8 mouse cellular contexts compared by ENCODE assay signal in the genomic region with DNA sequence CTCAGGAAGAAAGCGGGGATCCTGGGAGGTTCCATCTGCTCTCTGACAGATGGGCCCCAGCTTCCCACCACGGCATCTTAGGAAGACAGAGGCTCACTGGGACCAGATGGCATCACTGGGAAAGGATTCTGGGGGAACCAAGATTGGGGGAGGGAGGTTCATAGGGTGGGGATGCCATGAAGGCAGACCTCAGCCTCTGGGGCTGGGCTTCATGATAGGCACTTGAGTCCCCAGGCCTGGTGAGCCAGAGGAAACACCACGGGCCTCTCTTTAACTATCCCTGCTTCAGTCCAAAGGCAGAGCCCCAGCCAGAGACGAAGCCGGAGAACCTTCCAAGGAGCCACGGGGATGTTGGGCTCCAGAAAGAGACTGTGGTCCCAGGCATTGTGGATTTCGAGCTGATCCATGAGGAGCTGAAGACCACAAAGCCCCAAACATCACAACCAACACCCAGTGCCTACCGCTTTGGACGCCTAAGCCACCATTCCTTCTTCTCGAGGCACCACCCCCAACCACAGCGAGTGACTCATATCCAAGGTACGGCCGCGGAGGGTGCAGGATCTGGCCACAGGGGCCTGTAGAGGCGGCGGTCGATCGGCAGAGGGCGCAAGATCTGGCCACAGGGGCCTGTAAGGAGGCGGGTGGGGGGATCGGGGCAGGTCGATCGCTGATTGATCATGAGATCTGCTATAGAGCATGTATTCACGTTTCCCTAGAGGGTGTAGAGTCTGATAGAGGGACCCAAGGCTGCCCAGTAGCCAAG. TPM values are rescaled to one million over a fixed set of nuclear protein-coding genes. Genes with fewer than 3 reads are reported as not detected.
DNase-seq lines count a peak whose midpoint lies in the region; ATAC-seq lines count a peak whose summit lies in the region.

No protein-coding gene starts in this region.

- no peak overlapping the region for H3K27ac ChIP-seq in lung, embryonic 15.5 days
- no peak overlapping the region for H3K27ac ChIP-seq in forebrain, embryonic 12.5 days
- no peak overlapping the region for H3K27ac ChIP-seq in intestine, embryonic 16.5 days (ENCODE audit: low read length)
- H3K27ac ChIP-seq in stomach, embryonic 15.5 days: no peak overlapping the region

- DNase-seq in lung, adult 18-20 months: no peak
- DNase-seq in c-Kit-positive CD71-negative TER-119-negative erythroid progenitor cells, embryonic 14.5 days (ENCODE audit: low read depth): peak; percentile 56
- peak; percentile 18 for DNase-seq in lung, postnatal 14 days

- H3K9ac ChIP-seq in lung, embryonic 15.5 days: no peak overlapping the region
- H3K9ac ChIP-seq in forebrain, embryonic 12.5 days: no peak overlapping the region
- no peak overlapping the region for H3K9ac ChIP-seq in intestine, embryonic 16.5 days (ENCODE audit: low read depth, low read length)
- H3K9ac ChIP-seq in stomach, embryonic 15.5 days: no peak overlapping the region

- peak overlapping the region; percentile 43 for H3K4me2 ChIP-seq in lung, embryonic 15.5 days
- peak overlapping the region; percentile 39 for H3K4me2 ChIP-seq in forebrain, embryonic 12.5 days
- H3K4me2 ChIP-seq in intestine, embryonic 16.5 days (ENCODE audit: low read depth, low read length): peak overlapping the region; percentile 21; the same call in 1 of the 2 replicates
- peak overlapping the region; percentile 36 for H3K4me2 ChIP-seq in stomach, embryonic 15.5 days

- 12% methylated on average over 24 of the region's 24 CpGs for WGBS in lung, embryonic 15.5 days
- WGBS in forebrain, embryonic 12.5 days: 17% methylated on average over 24 of the region's 24 CpGs
- WGBS in intestine, embryonic 16.5 days: 15% methylated on average over 24 of the region's 24 CpGs
- WGBS in stomach, embryonic 15.5 days: 13% methylated on average over 24 of the region's 24 CpGs

- H3K4me1 ChIP-seq in lung, embryonic 15.5 days: peaks cover 23% of the 10 kb centered on the region
- peaks cover 6% of the 10 kb centered on the region; the same call in 1 of the 2 replicates for H3K4me1 ChIP-seq in forebrain, embryonic 12.5 days
- peaks cover 3% of the 10 kb centered on the region; the same call in 1 of the 2 replicates for H3K4me1 ChIP-seq in intestine, embryonic 16.5 days (ENCODE audit: control insufficient read depth, insufficient read depth, low read length)
- 0 out of 2 replicates have a peak, but pooled peaks cover 9% of the 10 kb centered on the region for H3K4me1 ChIP-seq in stomach, embryonic 15.5 days

- no peaks in the 10 kb centered on the region for H3K36me3 ChIP-seq in lung, embryonic 15.5 days
- H3K36me3 ChIP-seq in forebrain, embryonic 12.5 days (replicated peaks): no peaks in the 10 kb centered on the region
- H3K36me3 ChIP-seq in intestine, embryonic 16.5 days (ENCODE audit: control insufficient read depth, insufficient read depth, low read length): no peaks in the 10 kb centered on the region
- H3K36me3 ChIP-seq in stomach, embryonic 15.5 days: no peaks in the 10 kb centered on the region

- no peaks in the 10 kb centered on the region for H3K9me3 ChIP-seq in lung, embryonic 15.5 days
- H3K9me3 ChIP-seq in forebrain, embryonic 12.5 days: no peaks in the 10 kb centered on the region
- no peaks in the 10 kb centered on the region for H3K9me3 ChIP-seq in intestine, embryonic 16.5 days (ENCODE audit: control insufficient read depth, low read length)
- H3K9me3 ChIP-seq in stomach, embryonic 15.5 days: no peaks in the 10 kb centered on the region

- no peak overlapping the region for H3K4me3 ChIP-seq in lung, embryonic 15.5 days
- no peak overlapping the region for H3K4me3 ChIP-seq in forebrain, embryonic 12.5 days (replicated peaks)
- no peak overlapping the region for H3K4me3 ChIP-seq in intestine, embryonic 16.5 days (ENCODE audit: low read length)
- no peak overlapping the region for H3K4me3 ChIP-seq in stomach, embryonic 15.5 days (replicated peaks)

- peak; percentile 47; the same call in 1 of the 2 replicates for ATAC-seq in lung, embryonic 15.5 days (ENCODE audit: borderline replicate concordance, extremely low read depth, low FRiP score, low TSS enrichment)
- no peak for ATAC-seq in forebrain, embryonic 12.5 days (ENCODE audit: low FRiP score)
- ATAC-seq in intestine, embryonic 16.5 days: peak; percentile 44; the same call in 1 of the 2 replicates
- ATAC-seq in stomach, embryonic 15.5 days (ENCODE audit: insufficient read depth, low FRiP score, low read depth): peak; percentile 63
- ATAC-seq in inflammation-experienced regulatory T-cells, adult 6 months: no peak

- no peaks in the 10 kb centered on the region for H3K27me3 ChIP-seq in lung, embryonic 15.5 days
- peaks cover 28% of the 10 kb centered on the region; the same call in 1 of the 2 replicates for H3K27me3 ChIP-seq in forebrain, embryonic 12.5 days
- H3K27me3 ChIP-seq in intestine, embryonic 16.5 days (replicated peaks; ENCODE audit: control insufficient read depth, insufficient read depth, low read length): 0 out of 2 replicates have a peak, but pooled peaks cover 2% of the 10 kb centered on the region
- H3K27me3 ChIP-seq in stomach, embryonic 15.5 days (replicated peaks): 0 out of 2 replicates have a peak, but pooled peaks cover 4% of the 10 kb centered on the region

RNA-seq across cellular contexts. Expression of a gene that starts 3.9 kb away (rescaled TPM):
- polyA plus RNA-seq in lung, embryonic 15.5 days (2015; fragmentation: Nextera tagmentation; extraction: Ambion mirVana): 5.7 and 17.0 TPM in 2 replicates
- polyA plus RNA-seq in forebrain, embryonic 12.5 days (2016; fragmentation: Nextera tagmentation; extraction: Ambion mirVana): 0.31 and 0.49 TPM in 2 replicates
- not detected in 2 replicates for polyA plus RNA-seq in intestine, embryonic 16.5 days (2015; fragmentation: Nextera tagmentation; extraction: Ambion mirVana)
- 0.09 TPM in 1 of 2 replicates, not detected in the other for polyA plus RNA-seq in stomach, embryonic 15.5 days (2015; fragmentation: Nextera tagmentation; extraction: Ambion mirVana)
- not detected for polyA plus RNA-seq in inflammation-experienced regulatory T-cells, adult 6 months (2017; shearing (Covaris generic))

RNA-seq across cellular contexts. Expression of a gene that starts 28.1 kb away (rescaled TPM):
- polyA plus RNA-seq in lung, embryonic 15.5 days (2015; fragmentation: Nextera tagmentation; extraction: Ambion mirVana): 59.6 and 62.7 TPM in 2 replicates
- polyA plus RNA-seq in forebrain, embryonic 12.5 days (2016; fragmentation: Nextera tagmentation; extraction: Ambion mirVana): 76.1 and 80.9 TPM in 2 replicates
- 110 and 147 TPM in 2 replicates for polyA plus RNA-seq in intestine, embryonic 16.5 days (2015; fragmentation: Nextera tagmentation; extraction: Ambion mirVana)
- polyA plus RNA-seq in stomach, embryonic 15.5 days (2015; fragmentation: Nextera tagmentation; extraction: Ambion mirVana): 46.9 and 53.5 TPM in 2 replicates
- polyA plus RNA-seq in inflammation-experienced regulatory T-cells, adult 6 months (2017; shearing (Covaris generic)): 10 to 100 TPM; 23.1 to 28.9 (median 27.1) TPM

Comparison
In these comparisons a context has a peak if more than half of its experiments do, and no peak if none do; other contexts are left out.
1. DNase-seq: peak in c-Kit-positive CD71-negative TER-119-negative erythroid progenitor cells, embryonic 14.5 days (single experiment) and lung, postnatal 14 days (single experiment); none in lung, adult 18-20 months (0 of 2).
2. ATAC-seq: peak in lung, embryonic 15.5 days (single experiment), intestine, embryonic 16.5 days (single experiment) and stomach, embryonic 15.5 days (single experiment); none in forebrain, embryonic 12.5 days (single experiment) and inflammation-experienced regulatory T-cells, adult 6 months (single experiment).
3. Peak in every context shown above with its lines, with median percentiles within 50 percentile points of each other: H3K4me2 ChIP-seq.